Mouse (Mus musculus) heart, postnatal 0 days (tissue): ENCODE measurements around the gene Sipa1l2.

ENCODE experiments used
- CTCF ChIP-seq: IDR thresholded peaks from 2 replicates; pipeline ENCODE4 v1.5.1; 2016; ENCODE audit warnings: antibody characterized with exemption, control low read depth, low read depth
- EP300 ChIP-seq: IDR thresholded peaks from 2 replicates; pipeline ENCODE4 v1.6.1; 2016; ENCODE audit warnings: antibody characterized with exemption, low read depth

- no peak for TF ChIP-seq CTCF
- no peak for TF ChIP-seq EP300
Observed at GRCm38 (mm10) chr8:125493254-125493815, 76.3 kb downstream of the Sipa1l2 start.
